Mouse (Mus musculus): ENCODE measurements around the gene Herc2. TPM values are rescaled to one million over a fixed set of nuclear protein-coding genes. Genes with fewer than 3 reads are reported as not detected.

Gene Herc2
- total RNA-seq, 2 experiments from 2014 or later: 139 to 140 TPM

DNA sequence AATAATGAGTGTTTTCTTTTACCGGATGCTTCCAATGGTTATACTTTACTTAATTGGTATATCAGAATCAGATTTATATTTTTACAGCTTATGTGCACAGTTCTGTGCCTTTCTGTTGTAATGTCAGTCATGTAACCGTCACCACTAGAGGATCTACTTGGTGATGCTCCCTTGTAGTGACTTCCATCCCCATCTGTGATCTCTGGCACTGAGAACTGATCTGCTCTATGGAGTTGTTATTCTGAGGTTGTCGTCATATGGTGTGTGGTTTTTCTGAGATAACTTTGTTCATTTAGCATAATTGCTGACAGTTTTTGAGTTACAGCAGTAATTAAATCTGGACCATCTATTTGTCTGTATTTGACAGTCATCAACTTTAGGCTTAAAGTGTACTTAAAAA is 5.3 kb downstream of the Herc2 start:
- intact Hi-C loops (cut with DNase I): no loop called here
- DNase-seq (ENCODE audit: low spot score in 2 of 2): peak in 1 of 2 experiments; percentile 22

DNA sequence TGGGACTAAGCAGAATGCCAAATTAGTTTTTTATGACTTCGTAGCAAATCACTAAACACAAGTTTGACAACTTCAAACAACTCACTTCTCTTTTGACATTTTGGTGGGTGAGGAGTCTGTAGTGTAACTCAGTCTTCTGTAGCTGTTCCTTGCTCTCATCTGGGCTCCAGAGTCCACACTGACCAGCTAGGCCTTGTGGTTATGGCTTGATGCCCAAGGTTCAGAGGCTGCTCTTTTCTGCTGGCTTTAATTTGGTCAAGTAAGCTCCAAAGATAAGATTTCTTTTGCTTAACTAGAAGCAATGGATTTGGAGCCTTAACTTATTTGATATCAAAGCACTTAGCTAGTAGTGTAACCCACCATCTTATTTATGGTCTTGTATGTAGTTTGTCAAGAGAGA is 14.9 kb downstream of the Herc2 start:
- intact Hi-C loops (cut with DNase I): no loop called here
- no peak for DNase-seq (ENCODE audit: low spot score in 2 of 2)

DNA sequence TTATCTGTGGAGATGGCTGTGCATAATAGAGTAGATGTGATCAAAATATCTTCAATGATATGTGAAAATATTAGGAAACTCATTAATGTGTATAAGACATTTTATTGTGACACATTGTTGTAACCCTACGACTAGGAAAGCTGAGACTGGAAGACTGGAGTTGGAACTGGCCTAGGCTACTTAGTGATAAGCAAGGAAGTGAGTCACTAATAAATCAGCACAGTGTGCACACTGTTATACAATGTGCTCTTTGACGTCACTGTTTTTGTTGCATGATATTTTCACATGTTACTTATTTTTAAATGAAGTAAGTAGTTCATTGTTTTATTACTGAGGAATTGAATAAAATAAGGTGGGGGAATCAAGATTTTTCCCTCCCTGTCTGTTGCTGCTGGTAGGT is 16.1 kb downstream of the Herc2 start:
- no peak for DNase-seq (ENCODE audit: low spot score in 2 of 2)
- intact Hi-C loops (cut with DNase I): no loop called here

DNA sequence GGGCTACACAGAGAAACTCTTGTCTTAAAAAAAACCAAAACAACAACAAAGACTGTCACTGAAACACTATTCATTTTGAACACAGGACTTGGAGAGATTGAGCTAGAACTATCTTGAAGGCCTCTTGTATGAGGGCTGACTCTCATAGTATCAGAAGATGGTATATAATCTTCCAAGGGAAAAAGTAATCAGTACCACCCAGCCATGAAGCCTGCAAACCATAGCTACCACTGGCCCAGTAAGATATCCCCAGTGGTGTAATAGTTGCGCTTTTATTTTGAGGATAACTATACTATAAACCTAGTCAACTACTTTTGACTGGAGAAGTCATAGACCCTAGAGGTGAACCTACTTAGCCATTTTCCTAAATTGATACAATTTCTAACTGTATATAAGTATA is 16.6 kb downstream of the Herc2 start:
- intact Hi-C loops (cut with DNase I): no loop called here
- no peak for DNase-seq (ENCODE audit: low spot score in 2 of 2)

DNA sequence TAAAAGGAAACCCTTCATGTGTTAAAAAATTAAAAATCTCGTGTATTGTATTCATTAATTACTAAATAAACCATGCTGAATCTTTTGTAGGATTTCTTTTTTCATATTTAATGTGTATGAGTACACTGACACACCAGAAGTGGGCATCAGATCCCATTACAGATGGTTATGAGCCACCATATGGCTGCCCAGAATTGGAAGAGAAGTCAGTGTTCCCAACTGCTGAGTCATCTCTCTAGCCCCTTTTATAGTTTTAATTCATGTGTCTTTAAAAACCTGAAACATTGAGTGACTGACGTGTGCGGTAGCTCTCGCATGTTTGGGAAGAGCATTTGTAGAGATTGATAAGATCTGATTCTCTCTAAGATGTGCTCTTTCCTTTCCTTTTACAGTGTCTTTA is 21.7 kb downstream of the Herc2 start:
- DNase-seq (ENCODE audit: low spot score in 2 of 2): peak; percentile 39 to 82
- intact Hi-C loops (cut with DNase I): no loop called here

DNA sequence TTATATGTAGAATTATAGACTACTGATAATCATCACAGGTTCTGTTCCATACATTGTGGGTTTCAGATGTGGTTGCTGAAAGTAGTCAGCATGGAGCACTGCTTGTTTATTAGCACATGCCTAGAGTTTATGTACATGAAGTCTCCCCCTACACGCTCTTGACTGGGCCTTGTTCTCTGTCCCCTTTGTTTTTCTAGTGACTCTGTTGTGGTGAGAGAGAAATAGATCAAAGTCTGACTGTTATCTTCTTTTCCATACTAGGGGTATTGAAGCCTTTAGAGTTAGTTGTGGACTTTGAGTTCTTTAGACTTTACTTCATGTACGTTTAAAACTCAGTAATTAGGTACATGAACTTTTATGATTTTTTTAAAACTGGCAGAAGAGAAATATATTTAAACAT is 33.0 kb downstream of the Herc2 start:
- DNase-seq (ENCODE audit: low spot score in 2 of 2): no peak
- intact Hi-C loops (cut with DNase I): no loop called here

DNA sequence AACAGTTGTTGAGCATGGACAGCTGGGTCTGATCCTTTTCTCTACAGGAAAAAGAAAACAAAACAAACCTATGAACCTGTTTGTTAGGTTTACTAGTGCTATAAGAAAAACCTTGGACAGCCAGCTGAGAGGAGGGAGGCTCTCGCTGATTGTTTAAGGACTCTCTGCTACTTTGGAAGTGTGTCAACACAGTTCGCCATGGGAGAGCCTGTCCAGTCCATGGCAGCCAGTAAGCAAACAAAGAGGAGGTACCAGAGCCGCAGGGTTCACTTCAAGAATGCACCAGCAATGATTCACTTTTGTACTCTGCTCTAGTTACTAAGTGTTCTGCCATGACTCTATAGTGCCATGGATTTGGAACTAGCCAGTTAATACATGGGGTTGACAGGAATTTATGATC is 39.1 kb downstream of the Herc2 start:
- intact Hi-C loops (cut with DNase I): no loop called here
- no peak for DNase-seq (ENCODE audit: low spot score in 2 of 2)

DNA sequence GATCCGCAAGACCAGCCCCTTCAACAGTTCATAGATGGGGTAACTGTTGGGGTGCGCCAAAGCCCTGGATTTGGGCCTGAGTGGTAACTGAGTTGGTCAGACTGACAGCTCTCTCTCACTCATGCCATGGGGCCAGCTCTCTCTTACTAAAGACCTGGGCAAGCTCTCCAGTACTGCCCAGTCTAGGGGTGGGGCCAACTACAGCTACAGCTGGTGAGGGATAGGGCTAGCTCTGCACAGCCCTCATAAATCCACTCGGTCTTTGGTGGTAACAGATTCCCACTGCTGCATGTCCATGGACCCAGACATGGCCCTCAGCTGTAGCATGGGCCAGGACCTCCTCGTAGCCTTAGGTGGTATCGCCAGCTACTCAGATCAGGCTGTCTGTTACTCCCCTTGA is 41.4 kb downstream of the Herc2 start:
- intact Hi-C loops (cut with DNase I): no loop called here
- no peak for DNase-seq (ENCODE audit: low spot score in 2 of 2)

DNA sequence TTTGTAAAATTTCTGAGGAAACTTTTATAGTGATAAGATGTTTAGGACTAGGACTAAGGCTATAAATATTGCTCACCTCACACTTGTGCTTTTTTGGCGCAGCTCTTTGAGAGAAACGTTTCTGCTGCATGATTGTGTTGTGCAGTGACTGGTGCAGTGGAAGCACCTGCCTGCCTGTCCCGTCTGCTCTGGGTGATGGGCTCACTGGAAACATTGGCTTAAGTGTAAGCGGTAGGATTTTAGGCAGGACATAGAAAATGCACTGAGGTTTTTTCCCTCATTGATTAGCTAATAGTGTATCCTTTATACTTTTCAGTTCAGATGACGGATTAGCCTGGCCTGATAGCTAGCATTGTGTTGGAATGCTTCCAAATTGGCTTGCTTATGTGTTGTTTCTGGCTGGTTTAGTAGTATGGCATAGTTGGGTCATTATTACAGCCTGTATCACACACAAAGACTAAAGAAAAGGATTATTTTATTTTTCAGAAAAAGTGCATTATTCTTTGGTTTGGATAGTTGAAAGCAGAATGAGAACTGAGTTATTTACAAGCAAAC is 52.4 kb downstream of the Herc2 start:
- DNase-seq (ENCODE audit: low spot score in 2 of 2): peak in 1 of 2 experiments; percentile 41
- intact Hi-C loops (cut with DNase I): no loop called here

DNA sequence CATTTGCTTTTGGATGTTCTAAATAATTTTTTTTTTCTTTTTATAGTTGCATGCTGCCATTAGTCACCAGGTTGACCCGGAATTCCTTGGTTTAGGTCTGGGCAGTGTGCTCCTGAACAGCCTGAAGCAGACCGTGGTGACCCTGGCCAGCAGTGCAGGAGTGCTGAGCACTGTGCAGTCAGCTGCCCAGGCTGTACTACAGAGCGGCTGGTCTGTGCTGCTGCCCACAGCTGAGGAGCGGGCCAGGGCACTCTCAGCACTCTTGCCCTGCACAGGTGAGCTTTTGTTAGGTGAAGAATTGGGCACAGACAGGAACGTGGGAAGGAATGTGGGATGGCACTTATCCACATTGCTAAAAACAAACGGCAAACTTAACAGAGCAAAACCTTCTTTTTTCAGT is 63.0 kb downstream of the Herc2 start:
- no peak for DNase-seq (ENCODE audit: low spot score in 2 of 2)
- intact Hi-C loops (cut with DNase I): no loop called here

DNA sequence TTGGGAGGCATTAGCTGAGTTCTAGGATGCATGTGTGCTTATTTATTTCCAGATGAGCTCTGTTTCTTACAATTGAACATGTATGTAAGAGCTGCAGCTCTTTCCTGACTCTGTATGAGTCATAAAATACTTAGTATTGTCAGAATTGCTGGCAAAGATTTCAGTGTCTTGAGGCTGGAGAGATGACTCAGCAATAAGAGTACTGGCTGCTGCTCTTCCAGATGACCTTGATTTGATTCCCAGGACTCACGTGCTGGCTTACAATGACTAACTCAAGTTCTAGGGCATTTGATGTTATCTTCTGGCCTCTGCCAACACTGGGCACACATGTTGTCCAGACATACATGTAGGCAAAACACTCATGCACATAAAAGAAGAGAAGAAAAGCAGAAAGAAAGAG is 64.2 kb downstream of the Herc2 start:
- intact Hi-C loops (cut with DNase I): no loop called here

DNA sequence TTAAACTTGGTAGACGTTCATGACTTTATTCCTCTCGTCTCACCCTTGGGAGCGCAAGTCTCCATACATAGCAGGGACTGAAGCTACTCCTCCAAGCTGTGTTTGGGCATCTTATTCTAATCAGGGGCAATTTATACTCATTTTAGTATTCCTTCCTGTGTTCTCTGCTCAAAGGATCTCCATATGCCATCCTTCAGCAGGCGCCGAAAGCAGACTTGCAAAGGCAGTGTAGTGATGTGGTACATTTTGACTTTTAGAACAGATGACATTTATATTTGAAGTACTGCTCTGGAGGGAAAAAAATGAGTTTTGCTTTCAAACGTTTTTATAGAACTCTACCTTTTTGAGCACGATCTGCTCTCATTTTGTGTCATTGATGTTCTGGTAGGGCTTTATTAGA is 71.0 kb downstream of the Herc2 start:
- intact Hi-C loops (cut with DNase I): no loop called here
- DNase-seq (ENCODE audit: low spot score in 2 of 2): no peak

More for the DNA sequence above, 64.2 kb downstream of the Herc2 start:
- DNase-seq (ENCODE audit: low spot score in 2 of 2): no peak

DNA sequence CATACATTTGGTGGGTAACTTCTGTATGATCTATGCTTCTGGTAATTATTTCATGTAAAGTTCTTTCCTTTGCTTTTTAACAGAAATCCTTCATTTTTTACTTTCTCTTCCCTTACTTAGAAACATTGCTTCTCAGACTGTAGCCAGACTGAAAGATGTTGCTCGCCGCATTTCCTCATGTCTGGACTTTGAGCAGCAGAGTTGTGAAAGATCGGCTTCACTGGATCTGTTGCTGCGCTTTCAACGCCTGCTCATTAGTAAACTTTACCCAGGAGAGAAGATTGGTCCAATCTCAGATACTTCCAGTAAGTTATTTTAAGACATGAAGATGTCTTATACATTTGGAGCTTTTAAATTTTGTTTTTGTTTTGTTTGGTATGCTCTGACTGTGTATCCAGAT is 71.4 kb downstream of the Herc2 start:
- DNase-seq (ENCODE audit: low spot score in 2 of 2): no peak
- intact Hi-C loops (cut with DNase I): no loop called here

DNA sequence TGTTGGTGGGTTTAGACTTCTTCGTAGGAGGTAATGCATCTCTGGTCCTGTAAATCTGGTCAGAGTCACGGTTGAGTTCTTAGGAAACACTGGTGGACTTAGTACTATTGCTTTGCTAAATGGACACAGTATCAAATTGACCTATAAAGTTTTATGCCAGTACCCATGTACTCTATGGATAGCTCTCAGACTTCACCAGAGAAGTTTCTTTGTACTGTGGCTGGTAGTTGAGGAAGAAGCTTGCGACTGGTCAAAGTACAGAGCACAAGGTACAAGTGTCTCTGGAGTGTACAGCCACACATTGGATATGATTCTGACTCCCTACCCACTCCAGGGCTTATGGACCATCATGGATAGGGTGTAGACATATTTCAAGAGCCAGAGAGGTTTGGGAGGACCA is 78.1 kb downstream of the Herc2 start:
- DNase-seq (ENCODE audit: low spot score in 2 of 2): no peak
- intact Hi-C loops (cut with DNase I): no loop called here

DNA sequence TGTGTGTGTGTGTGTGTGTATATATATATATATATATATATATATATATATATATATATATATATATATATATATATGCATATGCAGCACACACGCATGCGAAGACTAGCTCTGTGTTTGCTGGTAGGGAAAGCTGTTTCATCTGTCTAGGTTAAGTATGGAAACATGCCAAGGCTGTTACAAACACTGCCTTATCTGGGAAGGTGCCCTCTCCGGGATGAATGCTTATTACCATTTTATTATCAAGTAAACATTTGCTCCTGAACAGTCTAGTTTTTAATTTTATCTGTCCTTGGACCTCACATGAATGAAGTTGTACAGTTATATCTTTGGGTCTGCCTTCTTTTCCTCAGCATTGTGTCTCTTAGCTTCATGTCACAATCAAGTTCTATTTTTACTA is 79.6 kb downstream of the Herc2 start:
- DNase-seq (ENCODE audit: low spot score in 2 of 2): no peak
- intact Hi-C loops (cut with DNase I): no loop called here

DNA sequence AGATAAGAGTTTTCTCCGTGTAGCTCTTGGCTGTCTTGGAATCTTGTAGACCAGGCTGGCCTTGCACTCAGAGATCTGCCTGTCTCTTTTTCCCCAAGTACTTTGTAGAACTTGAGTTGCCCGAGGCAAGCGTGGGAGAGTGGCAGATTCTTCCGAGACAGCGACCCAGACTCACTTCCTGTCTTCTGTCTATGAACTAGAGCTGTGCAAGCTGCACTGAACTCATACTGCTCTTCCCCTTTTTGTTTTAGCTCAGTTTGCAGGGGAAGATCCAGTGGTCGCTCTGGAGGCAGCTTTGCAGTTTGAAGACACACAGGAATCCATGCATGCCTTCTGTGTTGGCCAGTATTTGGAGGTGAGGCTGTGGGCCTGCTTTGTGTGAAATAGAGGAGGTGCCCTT is 81.6 kb downstream of the Herc2 start:
- DNase-seq (ENCODE audit: low spot score in 2 of 2): peak in 1 of 2 experiments; percentile 19
- intact Hi-C loops (cut with DNase I): loop anchor here (10.0 kb wide), 1 partner anchor 207 kb away; no protein-coding TSS in a partner anchor

DNA sequence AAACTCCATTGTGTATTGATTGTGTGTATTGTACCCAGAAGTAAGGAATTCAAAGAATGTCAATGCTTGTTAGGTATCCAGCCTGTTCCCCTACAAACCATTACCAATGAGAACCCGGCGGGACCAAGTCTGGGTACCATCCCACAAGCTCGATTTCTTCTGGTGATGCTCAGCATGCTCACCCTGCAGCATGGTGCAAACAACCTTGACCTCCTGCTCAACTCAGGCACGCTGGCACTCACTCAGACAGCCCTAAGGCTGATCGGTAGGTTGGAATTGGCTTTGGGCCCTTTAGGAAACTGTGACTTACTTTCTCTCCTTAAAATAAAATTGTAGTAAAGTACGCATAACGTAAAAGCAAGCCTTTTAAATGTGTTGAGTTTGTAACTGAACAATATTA is 88.7 kb downstream of the Herc2 start:
- intact Hi-C loops (cut with DNase I): loop anchor here (10.0 kb wide), 1 partner anchor 214 kb away; no protein-coding TSS in a partner anchor
- DNase-seq (ENCODE audit: low spot score in 2 of 2): no peak

DNA sequence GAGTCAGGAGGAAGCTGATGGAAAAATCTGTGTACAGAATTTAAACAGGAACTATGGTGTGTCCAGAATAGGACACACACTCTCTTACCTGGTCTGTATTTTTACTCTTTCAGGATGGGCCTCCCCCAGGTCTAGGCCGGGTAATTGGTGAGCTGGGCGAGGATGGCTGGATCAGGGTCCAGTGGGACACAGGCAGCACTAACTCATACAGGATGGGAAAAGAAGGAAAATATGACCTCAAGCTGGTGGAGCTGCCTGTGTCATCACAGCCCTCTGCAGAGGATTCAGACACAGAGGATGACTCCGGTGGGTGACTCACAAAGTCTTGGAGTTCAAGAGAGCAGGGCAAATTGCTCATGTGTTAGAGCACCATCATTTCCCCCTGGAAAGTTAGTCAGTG is 96.4 kb downstream of the Herc2 start:
- intact Hi-C loops (cut with DNase I): no loop called here
- DNase-seq (ENCODE audit: low spot score in 2 of 2): no peak

DNA sequence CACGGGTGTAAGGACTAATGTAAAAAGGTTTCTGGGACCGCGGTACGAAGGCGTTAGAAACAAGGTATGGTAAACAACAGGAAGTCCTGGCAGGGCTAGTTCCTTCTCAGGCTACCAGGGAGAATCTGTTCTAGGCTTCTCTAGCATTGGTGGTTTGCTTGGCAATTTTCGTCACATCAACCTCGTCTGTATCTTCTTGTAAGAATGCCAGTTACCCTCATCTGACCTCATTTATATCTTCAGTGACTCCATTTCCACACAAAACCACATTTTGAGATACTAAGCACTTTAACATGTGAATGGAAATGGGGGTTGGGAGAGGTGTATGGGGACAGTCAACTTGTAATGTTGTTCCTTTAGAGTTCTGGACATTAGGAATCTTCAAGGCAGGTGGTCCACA is 98.9 kb downstream of the Herc2 start:
- intact Hi-C loops (cut with DNase I): no loop called here
- DNase-seq (ENCODE audit: low spot score in 2 of 2): no peak

DNA sequence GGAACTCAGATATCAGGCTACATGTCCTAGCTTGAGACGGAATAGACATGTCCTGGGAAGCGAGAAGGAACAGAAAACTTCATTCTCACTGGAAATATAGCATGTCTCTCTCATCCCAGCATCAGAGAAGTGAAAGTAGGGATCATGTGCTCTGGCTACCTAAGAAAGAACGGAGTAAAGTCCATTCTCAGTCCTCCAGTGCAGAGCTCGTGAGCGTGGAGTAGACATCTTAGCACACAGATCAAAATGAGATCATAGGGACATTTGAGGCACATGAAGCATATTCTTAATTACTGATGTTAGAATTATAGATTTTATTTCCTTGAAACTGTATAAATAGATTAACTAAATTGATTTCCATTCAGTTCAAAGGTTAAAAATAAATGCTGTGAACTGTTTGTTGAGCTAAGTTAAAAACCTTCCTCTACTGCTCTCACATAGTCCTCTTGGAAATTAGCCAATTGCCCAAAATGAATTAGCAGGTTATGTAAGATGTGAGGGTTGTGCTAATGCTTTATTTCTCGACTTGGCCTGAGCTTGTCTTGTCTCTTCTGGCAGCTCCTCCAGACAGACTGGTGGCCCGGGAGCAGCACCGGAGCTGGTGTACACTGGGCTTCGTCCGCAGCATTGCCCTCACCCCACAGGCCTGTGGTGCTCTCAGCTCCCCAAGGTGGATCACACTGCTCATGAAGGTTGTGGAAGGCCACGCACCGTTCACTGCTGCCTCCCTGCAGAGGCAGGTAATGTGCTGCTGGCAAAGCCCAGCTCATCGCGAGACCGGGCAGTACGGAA is 102.1 kb downstream of the Herc2 start:
- no peak for DNase-seq (ENCODE audit: low spot score in 2 of 2)
- intact Hi-C loops (cut with DNase I): no loop called here

DNA sequence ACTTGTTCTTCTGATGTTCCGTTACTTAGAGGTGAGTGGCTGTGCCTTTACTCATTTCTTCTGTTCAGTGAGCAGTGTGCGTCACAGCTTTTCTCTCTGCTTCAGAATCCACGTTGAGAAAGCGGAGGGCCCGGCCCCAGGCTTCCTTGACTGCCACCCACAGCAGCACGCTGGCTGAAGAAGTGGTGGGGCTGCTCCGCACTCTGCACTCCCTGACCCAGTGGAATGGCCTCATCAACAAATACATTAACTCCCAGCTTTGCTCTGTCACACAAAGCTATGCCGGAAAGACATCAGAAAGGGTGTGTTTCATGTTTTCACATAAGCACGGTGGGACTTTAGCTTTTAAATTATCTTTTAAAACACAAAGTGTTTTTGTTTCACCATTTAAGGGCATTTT is 103.2 kb downstream of the Herc2 start:
- intact Hi-C loops (cut with DNase I): no loop called here
- no peak for DNase-seq (ENCODE audit: low spot score in 2 of 2)

DNA sequence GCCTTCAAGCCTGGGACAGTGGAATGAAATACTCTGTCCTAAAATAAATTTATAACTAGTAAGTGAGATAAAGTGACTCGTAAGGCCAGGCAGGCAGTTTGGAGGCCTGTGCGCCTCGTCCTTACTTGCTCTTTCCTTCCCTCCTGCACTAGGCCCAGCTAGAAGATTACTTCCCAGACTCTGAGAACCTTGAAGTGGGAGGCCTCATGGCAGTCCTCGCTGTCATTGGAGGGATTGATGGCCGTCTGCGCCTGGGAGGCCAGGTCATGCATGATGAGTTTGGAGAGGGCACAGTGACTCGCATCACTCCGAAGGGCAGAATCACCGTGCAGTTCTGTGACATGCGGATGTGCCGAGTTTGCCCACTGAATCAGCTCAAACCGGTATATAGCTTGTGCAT is 103.6 kb downstream of the Herc2 start:
- intact Hi-C loops (cut with DNase I): no loop called here
- no peak for DNase-seq (ENCODE audit: low spot score in 2 of 2)
